14 mouse cellular contexts compared by ENCODE assay signal in genomic region chr7:19923797-19924196, GRCm38 (mm10). TPM values are rescaled to one million over a fixed set of nuclear protein-coding genes. Genes with fewer than 3 reads are reported as not detected.
DNase-seq lines count a peak whose midpoint lies in the region; ATAC-seq and TF ChIP-seq lines count a peak whose summit lies in the region.
"Had no signal": no experiment of that assay in that cellular context is flagged by ENCODE, and none has a peak within 500 bp of the region (broad histone marks: within the 10 kb centered on the region; RNA-seq: fewer than 3 reads in every experiment).

No protein-coding gene starts in this region.

- H3K9ac ChIP-seq in hindbrain, embryonic 11.5 days (ENCODE audit: low read depth, low read length) = no peak overlapping the region
- H3K9ac ChIP-seq in limb, embryonic 11.5 days (ENCODE audit: low read length) = no peak overlapping the region
- no peak overlapping the region for H3K9ac ChIP-seq in intestine, postnatal 0 days (ENCODE audit: low read depth, low read length)
- H3K9ac ChIP-seq: stomach, embryonic 15.5 days had no signal

- TF ChIP-seq CTCF in intestine, postnatal 0 days (IDR thresholded peaks at IDR 0.05; ENCODE audit: low read depth) = no peak

- H3K36me3 ChIP-seq in hindbrain, embryonic 10.5 days = no peaks in the 10 kb centered on the region
- no peaks in the 10 kb centered on the region for H3K36me3 ChIP-seq in hindbrain, embryonic 11.5 days (ENCODE audit: control insufficient read depth, insufficient read depth, low read length)
- no peaks in the 10 kb centered on the region for H3K36me3 ChIP-seq in limb, embryonic 11.5 days (ENCODE audit: control insufficient read depth, insufficient read depth, low read length)
- no peaks in the 10 kb centered on the region for H3K36me3 ChIP-seq in intestine, postnatal 0 days (ENCODE audit: control insufficient read depth, insufficient read depth)
- H3K36me3 ChIP-seq: stomach, embryonic 15.5 days had no signal

- H3K27ac ChIP-seq in hindbrain, embryonic 10.5 days = no peak overlapping the region
- no peak overlapping the region for H3K27ac ChIP-seq in hindbrain, embryonic 11.5 days (ENCODE audit: low read depth, low read length)
- no peak overlapping the region for H3K27ac ChIP-seq in limb, embryonic 11.5 days (replicated peaks; ENCODE audit: low read depth, low read length)
- no peak overlapping the region for H3K27ac ChIP-seq in intestine, postnatal 0 days (ENCODE audit: low read depth, low read length)
- H3K27ac ChIP-seq: stomach, embryonic 15.5 days had no signal

- no peak for ATAC-seq in hindbrain, embryonic 11.5 days (ENCODE audit: low FRiP score)
- no peak for ATAC-seq in limb, embryonic 11.5 days (ENCODE audit: insufficient number of reproducible peaks, low FRiP score, low TSS enrichment, low read depth)
- no peak for ATAC-seq in erythroid progenitor cell, adult 5-6 weeks (replicated peaks; ENCODE audit: low FRiP score, poor library complexity, severe bottlenecking)
- no peak for ATAC-seq in intestine, postnatal 0 days
- ATAC-seq: forebrain, embryonic 14.5 days had no signal

- peaks cover 20% of the 10 kb centered on the region for H3K4me1 ChIP-seq in hindbrain, embryonic 10.5 days (replicated peaks)
- H3K4me1 ChIP-seq in hindbrain, embryonic 11.5 days (replicated peaks; ENCODE audit: control insufficient read depth, insufficient read depth, low read length) = no peaks in the 10 kb centered on the region
- H3K4me1 ChIP-seq in limb, embryonic 11.5 days (ENCODE audit: control insufficient read depth, insufficient read depth, low read length) = no peaks in the 10 kb centered on the region
- peaks cover 4% of the 10 kb centered on the region; the same call in 1 of the 2 replicates for H3K4me1 ChIP-seq in intestine, postnatal 0 days (replicated peaks; ENCODE audit: control insufficient read depth, insufficient read depth, low read length)

- peak; percentile 17 for DNase-seq in hindbrain, embryonic 10.5 days (ENCODE audit: low spot score)
- DNase-seq in hindbrain, embryonic 11.5 days (ENCODE audit: low spot score) = no peak
- peak; percentile 20 to 41 for DNase-seq in B cell, adult 2 months
- DNase-seq in R1 (ENCODE audit: low read depth, low spot score) = peak; percentile 61
- peak; percentile 47 for DNase-seq in limb, embryonic 11.5 days (ENCODE audit: low spot score)
- DNase-seq in ovary, postnatal 10 days (ENCODE audit: low spot score) = no peak

- 11% methylated on average over 11 of the region's 15 CpGs for WGBS in hindbrain, embryonic 10.5 days
- 23% methylated on average over 7 of the region's 15 CpGs for WGBS in hindbrain, embryonic 11.5 days
- WGBS in limb, embryonic 11.5 days = 7% methylated on average over 8 of the region's 15 CpGs
- 14% methylated on average over 11 of the region's 15 CpGs for WGBS in intestine, postnatal 0 days

- H3K4me3 ChIP-seq in hindbrain, embryonic 10.5 days = no peak overlapping the region
- no peak overlapping the region for H3K4me3 ChIP-seq in hindbrain, embryonic 11.5 days (ENCODE audit: low read depth, low read length)
- no peak overlapping the region for H3K4me3 ChIP-seq in limb, embryonic 11.5 days (ENCODE audit: low read depth, low read length)
- H3K4me3 ChIP-seq in intestine, postnatal 0 days (ENCODE audit: low read depth, low read length) = no peak overlapping the region
- H3K4me3 ChIP-seq: stomach, embryonic 15.5 days had no signal

- H3K4me2 ChIP-seq in hindbrain, embryonic 11.5 days (replicated peaks; ENCODE audit: low read depth, low read length) = no peak overlapping the region
- no peak overlapping the region for H3K4me2 ChIP-seq in limb, embryonic 11.5 days (ENCODE audit: low read depth, severe bottlenecking)
- no peak overlapping the region for H3K4me2 ChIP-seq in intestine, postnatal 0 days (replicated peaks; ENCODE audit: low read depth)
- H3K4me2 ChIP-seq: stomach, embryonic 15.5 days had no signal

- 0 out of 2 replicates have a peak, but pooled peaks cover 3% of the 10 kb centered on the region for H3K27me3 ChIP-seq in hindbrain, embryonic 10.5 days (ENCODE audit: insufficient read depth, poor library complexity, severe bottlenecking)
- no peaks in the 10 kb centered on the region for H3K27me3 ChIP-seq in hindbrain, embryonic 11.5 days (ENCODE audit: control insufficient read depth, insufficient read depth, low read length)
- no peaks in the 10 kb centered on the region for H3K27me3 ChIP-seq in limb, embryonic 11.5 days (ENCODE audit: control insufficient read depth, insufficient read depth, low read length)
- no peaks in the 10 kb centered on the region for H3K27me3 ChIP-seq in intestine, postnatal 0 days (replicated peaks; ENCODE audit: control insufficient read depth, insufficient read depth, low read length)
- H3K27me3 ChIP-seq: stomach, embryonic 15.5 days had no signal

- H3K9me3 ChIP-seq in hindbrain, embryonic 10.5 days = no peaks in the 10 kb centered on the region
- no peaks in the 10 kb centered on the region for H3K9me3 ChIP-seq in hindbrain, embryonic 11.5 days (ENCODE audit: control insufficient read depth, low read length)
- H3K9me3 ChIP-seq in limb, embryonic 11.5 days (ENCODE audit: control insufficient read depth, low read length) = no peaks in the 10 kb centered on the region
- no peaks in the 10 kb centered on the region for H3K9me3 ChIP-seq in intestine, postnatal 0 days (ENCODE audit: control insufficient read depth)
- H3K9me3 ChIP-seq: stomach, embryonic 15.5 days had no signal

RNA-seq across cellular contexts. Expression of gene Pvr, which starts 2.8 kb away (rescaled TPM):
- polyA plus RNA-seq in hindbrain, embryonic 10.5 days (2016; fragmentation: Nextera tagmentation; extraction: Ambion mirVana) = 4.4 and 5.4 TPM in 2 replicates
- 2.8 and 3.1 TPM in 2 replicates for polyA plus RNA-seq in hindbrain, embryonic 11.5 days (2014; fragmentation: Nextera tagmentation; extraction: Ambion mirVana)
- 3.9 and 4.7 TPM in 2 replicates for polyA plus RNA-seq in limb, embryonic 11.5 days (2014; fragmentation: Nextera tagmentation; extraction: Ambion mirVana)
- 0.72 TPM in 1 of 2 replicates, not detected in the other for total RNA-seq in erythroid progenitor cell, adult 5-6 weeks (2015; ENCODE audit: low replicate concordance)
- 0.13 and 2.0 TPM in 2 replicates for total RNA-seq in erythroid progenitor cell, adult 5-6 weeks (2017; ENCODE audit: low replicate concordance)
- 8.9 and 10.7 TPM in 2 replicates for polyA plus RNA-seq in intestine, postnatal 0 days (2015; fragmentation: Nextera tagmentation; extraction: Ambion mirVana)

RNA-seq across cellular contexts. Expression of gene Igsf23, which starts 26.8 kb away (rescaled TPM):
- 0.21 and 0.41 TPM in 2 replicates for polyA plus RNA-seq in hindbrain, embryonic 10.5 days (2016; fragmentation: Nextera tagmentation; extraction: Ambion mirVana)
- 0.15 TPM in 1 of 2 replicates, not detected in the other for polyA plus RNA-seq in hindbrain, embryonic 11.5 days (2014; fragmentation: Nextera tagmentation; extraction: Ambion mirVana)
- polyA plus RNA-seq in limb, embryonic 11.5 days (2014; fragmentation: Nextera tagmentation; extraction: Ambion mirVana) = 0.14 and 0.48 TPM in 2 replicates
- total RNA-seq in erythroid progenitor cell, adult 5-6 weeks (2015; ENCODE audit: low replicate concordance) = not detected in 2 replicates
- total RNA-seq in erythroid progenitor cell, adult 5-6 weeks (2017; ENCODE audit: low replicate concordance) = 2.4 TPM in 1 of 2 replicates, not detected in the other
- 171 and 189 TPM in 2 replicates for polyA plus RNA-seq in intestine, postnatal 0 days (2015; fragmentation: Nextera tagmentation; extraction: Ambion mirVana)
- total RNA-seq: hematopoietic stem cell, adult 5-6 weeks; megakaryocyte-erythroid progenitor cell, adult 5-6 weeks had no signal
- polyA plus RNA-seq: forebrain, embryonic 14.5 days had no signal

RNA-seq across cellular contexts. Expression of gene Ceacam19, which starts 36.0 kb away (rescaled TPM):
- not detected in 2 replicates for polyA plus RNA-seq in hindbrain, embryonic 10.5 days (2016; fragmentation: Nextera tagmentation; extraction: Ambion mirVana)
- polyA plus RNA-seq in hindbrain, embryonic 11.5 days (2014; fragmentation: Nextera tagmentation; extraction: Ambion mirVana) = not detected in 2 replicates
- not detected in 2 replicates for polyA plus RNA-seq in limb, embryonic 11.5 days (2014; fragmentation: Nextera tagmentation; extraction: Ambion mirVana)
- total RNA-seq in erythroid progenitor cell, adult 5-6 weeks (2015; ENCODE audit: low replicate concordance) = not detected in 2 replicates
- not detected in 2 replicates for total RNA-seq in erythroid progenitor cell, adult 5-6 weeks (2017; ENCODE audit: low replicate concordance)
- not detected in 2 replicates for polyA plus RNA-seq in intestine, postnatal 0 days (2015; fragmentation: Nextera tagmentation; extraction: Ambion mirVana)
- total RNA-seq: common myeloid progenitor, adult 5-6 weeks; hematopoietic stem cell, adult 5-6 weeks; liver, adult 2 months; megakaryocyte-erythroid progenitor cell, adult 5-6 weeks had no signal
- polyA plus RNA-seq: forebrain, embryonic 14.5 days; liver, adult 2 months had no signal

RNA-seq across cellular contexts. Expression of gene Ceacam20, which starts 41.4 kb away (rescaled TPM):
- polyA plus RNA-seq in hindbrain, embryonic 10.5 days (2016; fragmentation: Nextera tagmentation; extraction: Ambion mirVana) = not detected in 2 replicates
- not detected in 2 replicates for polyA plus RNA-seq in hindbrain, embryonic 11.5 days (2014; fragmentation: Nextera tagmentation; extraction: Ambion mirVana)
- not detected in 2 replicates for polyA plus RNA-seq in limb, embryonic 11.5 days (2014; fragmentation: Nextera tagmentation; extraction: Ambion mirVana)
- not detected in 2 replicates for total RNA-seq in erythroid progenitor cell, adult 5-6 weeks (2015; ENCODE audit: low replicate concordance)
- not detected in 2 replicates for total RNA-seq in erythroid progenitor cell, adult 5-6 weeks (2017; ENCODE audit: low replicate concordance)
- polyA plus RNA-seq in intestine, postnatal 0 days (2015; fragmentation: Nextera tagmentation; extraction: Ambion mirVana) = 36.1 and 39.7 TPM in 2 replicates
- total RNA-seq: common myeloid progenitor, adult 5-6 weeks; hematopoietic stem cell, adult 5-6 weeks; liver, adult 2 months; megakaryocyte-erythroid progenitor cell, adult 5-6 weeks had no signal
- polyA plus RNA-seq: forebrain, embryonic 14.5 days; liver, adult 2 months had no signal

Comparison
In these comparisons a context has a peak if more than half of its experiments do, and no peak if none do; other contexts are left out.
1. DNase-seq: peak in hindbrain, embryonic 10.5 days (single experiment), B cell, adult 2 months (2 of 2), R1 (single experiment) and limb, embryonic 11.5 days (single experiment); none in hindbrain, embryonic 11.5 days (single experiment) and ovary, postnatal 10 days (single experiment).
2. RNA of gene Igsf23, which starts 26.8 kb away (polyA plus RNA-seq): 171 to 189 TPM in intestine, postnatal 0 days; 0.14 to 0.48 TPM in limb, embryonic 11.5 days, 0.21 to 0.41 TPM in hindbrain, embryonic 10.5 days and 0.15 TPM in hindbrain, embryonic 11.5 days; every median in the first group is over 100 times any median in the second.